Mouse (Mus musculus) lung, embryonic 15.5 days (tissue): Measurements from ENCODE around the gene Zfp973. TPM values are rescaled to one million over a fixed set of nuclear protein-coding genes. Genes with fewer than 3 reads are reported as not detected.
A peak's percentile ranks its signal among the peaks of the same experiment; 100 is the strongest.
"Not testable (repeated sequence)": the region's sequence is repeated elsewhere in the genome, so short reads cannot be mapped to it uniquely, and the experiment has no call there.

ENCODE experiments used
- ATAC-seq: fragments of 200-750 bp; cut with Nextera tagmentation; 2 replicates; pipeline ENCODE4 v1.8.0; 2017; ENCODE audit warnings: moderate number of reproducible peaks, borderline replicate concordance; ENCODE audit not compliant: low FRiP score, low TSS enrichment; ENCODE audit errors: extremely low read depth
- H3K27ac ChIP-seq: fragments of 300-500 bp; sonication (generic); 2 replicates; pipeline ENCODE4 v1.5.1; 2015; ENCODE audit warnings: moderate library complexity, mild to moderate bottlenecking, inconsistent platforms
- H3K27me3 ChIP-seq: fragments of 300-500 bp; sonication (generic); 2 replicates; pipeline ENCODE4 v1.6.1; 2015; ENCODE audit warnings: inconsistent platforms
- H3K36me3 ChIP-seq: fragments of 300-500 bp; sonication (generic); 2 replicates; pipeline ENCODE4 v1.6.1; 2015; ENCODE audit warnings: inconsistent platforms
- H3K4me1 ChIP-seq: fragments of 300-500 bp; sonication (generic); 2 replicates; pipeline ENCODE4 v1.6.1; 2015; ENCODE audit warnings: inconsistent platforms
- H3K4me2 ChIP-seq: fragments of 300-500 bp; sonication (generic); 2 replicates; pipeline ENCODE4 v1.6.1; 2015; ENCODE audit warnings: inconsistent platforms, mild to moderate bottlenecking, moderate library complexity
- H3K4me3 ChIP-seq: fragments of 300-500 bp; sonication (generic); 2 replicates; pipeline ENCODE4 v1.5.1; 2015; ENCODE audit warnings: mild to moderate bottlenecking, inconsistent platforms
- H3K9ac ChIP-seq: fragments of 300-500 bp; sonication (generic); 2 replicates; pipeline ENCODE4 v1.6.1; 2015; ENCODE audit warnings: inconsistent platforms
- H3K9me3 ChIP-seq: fragments of 300-500 bp; sonication (generic); 2 replicates; pipeline ENCODE4 v1.6.1; 2016; ENCODE audit warnings: inconsistent platforms
- WGBS: fragments of 180-500 bp; shearing (Covaris S2); methylation state at CpG from one replicate; pipeline ENCODE4 v1.1.7; 2015; 5-methylcytosine and 5-hydroxymethylcytosine counted together
- polyA plus RNA-seq: library from polyadenylated mRNA; unstranded; fragments of >200 nt; fragmentation: Nextera tagmentation; extraction: Ambion mirVana; gene quantifications from 2 replicates; pipeline ENCODE4 v1.2.1, GENCODE M21; 2015

Zfp973 gene
- 8.7 and 9.7 TPM in 2 replicates for polyA plus RNA-seq

GRCm38 (mm10) chr2:176670222-176670621 lies at the start of gene Zfp973:
Gene Zfp973 (plus strand): TSS chr2:176670522.
- not testable (repeated sequence) for H3K27ac ChIP-seq, H3K36me3 ChIP-seq, H3K9me3 ChIP-seq, ATAC-seq, H3K9ac ChIP-seq, H3K4me1 ChIP-seq, H3K4me2 ChIP-seq, H3K27me3 ChIP-seq, H3K4me3 ChIP-seq
- WGBS: no CpG with 5 or more reads among the region's 6 CpGs

GRCm38 (mm10) chr2:176636244-176636643 lies 34.1 kb upstream of the Zfp973 start, which contains the start of gene Gm14308:
Gene Gm14308 (minus strand): TSS chr2:176636344.
- H3K36me3 ChIP-seq, H3K4me2 ChIP-seq, H3K9ac ChIP-seq, H3K27me3 ChIP-seq, H3K4me3 ChIP-seq, H3K9me3 ChIP-seq, H3K27ac ChIP-seq, H3K4me1 ChIP-seq, ATAC-seq: not testable (repeated sequence)
- WGBS: no CpG with 5 or more reads among the region's 4 CpGs

GRCm38 (mm10) chr2:176708051-176708450 lies 37.7 kb downstream of the Zfp973 start, which contains the start of gene Gm14305:
Gene Gm14305 (plus strand): TSS chr2:176708328.
- not testable (repeated sequence) for H3K27ac ChIP-seq, H3K9me3 ChIP-seq, ATAC-seq, H3K36me3 ChIP-seq, H3K4me1 ChIP-seq, H3K27me3 ChIP-seq
- H3K9ac ChIP-seq: peak within 1 kb of the TSS; percentile 37
- 0% methylated on average over 1 of the region's 6 CpGs for WGBS
- peak within 1 kb of the TSS; percentile 37 for H3K4me2 ChIP-seq
- H3K4me3 ChIP-seq: peak within 1 kb of the TSS; percentile 50

Other genes starting within 250 kb of the Zfp973 start
- 13.6 and 15.1 TPM in 2 replicates for gene Gm14435, start 246.9 kb upstream of the Zfp973 start, polyA plus RNA-seq
- 9.1 TPM in 1 of 2 replicates, not detected in the other for gene Gm14434, start 183.7 kb upstream of the Zfp973 start, polyA plus RNA-seq
- not detected in 2 replicates for gene Zfp967, start 149.5 kb upstream of the Zfp973 start, polyA plus RNA-seq
- gene Gm14308, start 34.2 kb upstream of the Zfp973 start, polyA plus RNA-seq: 16.8 and 25.5 TPM in 2 replicates
- 31.6 and 33.3 TPM in 2 replicates for gene Gm14305, start 37.8 kb downstream of the Zfp973 start, polyA plus RNA-seq
- 16.7 and 17.0 TPM in 2 replicates for gene Gm14295, start 128.1 kb downstream of the Zfp973 start, polyA plus RNA-seq
- gene Gm14408, start 160.6 kb downstream of the Zfp973 start, polyA plus RNA-seq: not detected in 2 replicates